In the genomic region with DNA sequence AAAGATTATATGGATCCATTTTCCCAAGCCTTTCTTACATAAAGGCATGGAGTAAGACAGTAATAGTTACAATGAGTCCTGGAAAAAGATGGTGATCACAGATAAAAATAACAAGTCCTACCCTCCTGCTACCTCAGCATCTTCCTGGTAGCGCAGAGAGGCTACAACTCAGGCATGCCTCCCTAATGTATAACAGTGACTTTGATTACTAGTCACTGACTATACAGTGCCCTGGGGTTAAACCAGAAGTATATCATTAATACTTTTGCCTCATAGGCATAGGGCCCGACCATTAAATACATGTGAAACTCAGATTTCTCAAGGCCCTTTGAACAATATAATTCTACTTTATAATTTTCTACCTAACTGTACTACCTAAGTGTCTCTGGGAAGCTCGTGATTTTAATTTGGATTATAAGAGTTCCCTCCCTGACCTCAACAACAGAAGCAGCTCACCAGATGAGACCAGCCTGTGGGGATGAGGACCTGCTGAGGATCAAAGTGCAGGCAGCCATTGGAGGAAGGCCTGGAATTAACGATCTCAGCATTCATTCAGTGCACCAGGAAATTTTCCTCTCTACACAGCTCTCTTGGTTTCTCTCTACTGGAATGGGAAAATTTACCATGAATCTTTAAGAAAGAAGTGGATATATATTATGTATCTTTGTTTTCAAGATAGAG, we compare ENCODE assay signal across 16 mouse cellular contexts. TPM values are rescaled to one million over a fixed set of nuclear protein-coding genes. Genes with fewer than 3 reads are reported as not detected.
DNase-seq lines count a peak whose midpoint lies in the region; ATAC-seq and TF ChIP-seq lines count a peak whose summit lies in the region.
"Had no signal": no experiment of that assay in that cellular context is flagged by ENCODE, and none has a peak within 500 bp of the region (broad histone marks: within the 10 kb centered on the region; RNA-seq: fewer than 3 reads in every experiment).

No protein-coding gene starts in this region.

- TF ChIP-seq EP300 in stomach, postnatal 0 days (optimal IDR thresholded peaks at IDR 0.05), result no peak

- no peak for TF ChIP-seq CTCF in stomach, postnatal 0 days (IDR thresholded peaks at IDR 0.05; ENCODE audit: low read depth)
- no peak for TF ChIP-seq CTCF in hindbrain, postnatal 0 days (IDR thresholded peaks at IDR 0.05; ENCODE audit: low read depth)

- H3K27ac ChIP-seq in forebrain, embryonic 14.5 days (ENCODE audit: low read depth, low read length), result no peak overlapping the region
- H3K27ac ChIP-seq in forebrain, embryonic 11.5 days (ENCODE audit: low read depth, low read length), result no peak overlapping the region
- H3K27ac ChIP-seq in midbrain, embryonic 15.5 days, result no peak overlapping the region
- no peak overlapping the region for H3K27ac ChIP-seq in midbrain, embryonic 11.5 days (ENCODE audit: low read depth, low read length)
- H3K27ac ChIP-seq in stomach, postnatal 0 days (replicated peaks), result 0 out of 2 replicates have a peak overlapping the region, but pooled peaks have one; percentile 45
- no peak overlapping the region for H3K27ac ChIP-seq in hindbrain, postnatal 0 days
- H3K27ac ChIP-seq: forebrain, embryonic 12.5 days; hindbrain, embryonic 15.5 days had no signal

- H3K27me3 ChIP-seq in forebrain, embryonic 14.5 days (replicated peaks; ENCODE audit: control insufficient read depth, insufficient read depth, low read length), result no peaks in the 10 kb centered on the region
- no peaks in the 10 kb centered on the region for H3K27me3 ChIP-seq in forebrain, embryonic 11.5 days (ENCODE audit: control insufficient read depth, insufficient read depth, low read length)
- H3K27me3 ChIP-seq in midbrain, embryonic 15.5 days (replicated peaks), result no peaks in the 10 kb centered on the region
- H3K27me3 ChIP-seq in midbrain, embryonic 11.5 days (ENCODE audit: control insufficient read depth, insufficient read depth, low read length), result no peaks in the 10 kb centered on the region
- H3K27me3 ChIP-seq in stomach, postnatal 0 days (ENCODE audit: control insufficient read depth, insufficient read depth, low read length), result no peaks in the 10 kb centered on the region
- no peaks in the 10 kb centered on the region for H3K27me3 ChIP-seq in hindbrain, postnatal 0 days (ENCODE audit: insufficient read depth, low read length)
- H3K27me3 ChIP-seq: forebrain, embryonic 12.5 days; hindbrain, embryonic 15.5 days had no signal

- no peak for DNase-seq in forebrain, embryonic 14.5 days (ENCODE audit: low spot score)
- DNase-seq in forebrain, embryonic 11.5 days (ENCODE audit: low spot score), result no peak
- peak; percentile 43 for DNase-seq in kidney, adult 11 months
- no peak for DNase-seq in kidney, adult 18-20 months
- DNase-seq in midbrain, embryonic 11.5 days (ENCODE audit: low spot score, missing footprints), result no peak
- DNase-seq in stomach, postnatal 0 days (ENCODE audit: low spot score), result no peak
- DNase-seq in hindbrain, postnatal 0 days (ENCODE audit: low spot score), result no peak
- DNase-seq: cerebellum, postnatal 10 days; left cerebral cortex, postnatal 4 days; lung, adult 18-20 months; lung, postnatal 36 days; thymus, adult 2 months had no signal

- 0 out of 2 replicates have a peak, but pooled peaks have one; percentile 23 for ATAC-seq in forebrain, embryonic 14.5 days
- ATAC-seq in forebrain, embryonic 11.5 days (replicated peaks; ENCODE audit: low FRiP score), result no peak
- ATAC-seq in midbrain, embryonic 15.5 days (replicated peaks), result peak; percentile 56; the same call in 1 of the 2 replicates
- ATAC-seq in midbrain, embryonic 11.5 days (ENCODE audit: low FRiP score), result no peak
- no peak for ATAC-seq in stomach, postnatal 0 days (ENCODE audit: low FRiP score, low TSS enrichment)
- ATAC-seq in hindbrain, postnatal 0 days, result no peak
- ATAC-seq: CD4-positive, CD25-positive, alpha-beta regulatory T cell, adult 4 months had no signal

- no peaks in the 10 kb centered on the region for H3K9me3 ChIP-seq in forebrain, embryonic 14.5 days (replicated peaks; ENCODE audit: control insufficient read depth, low read length)
- H3K9me3 ChIP-seq in forebrain, embryonic 11.5 days (ENCODE audit: control insufficient read depth, low read length), result no peaks in the 10 kb centered on the region
- H3K9me3 ChIP-seq in midbrain, embryonic 15.5 days, result no peaks in the 10 kb centered on the region
- H3K9me3 ChIP-seq in midbrain, embryonic 11.5 days (ENCODE audit: control insufficient read depth, low read length), result no peaks in the 10 kb centered on the region
- H3K9me3 ChIP-seq in stomach, postnatal 0 days (ENCODE audit: control insufficient read depth, low read length), result no peaks in the 10 kb centered on the region
- no peaks in the 10 kb centered on the region for H3K9me3 ChIP-seq in hindbrain, postnatal 0 days (ENCODE audit: low read length)

- WGBS in forebrain, embryonic 14.5 days, result 75% methylated on average over 4 of the region's 4 CpGs
- WGBS in forebrain, embryonic 11.5 days, result 79% methylated on average over 4 of the region's 4 CpGs
- WGBS in midbrain, embryonic 15.5 days, result 74% methylated on average over 4 of the region's 4 CpGs
- WGBS in midbrain, embryonic 11.5 days, result 87% methylated on average over 4 of the region's 4 CpGs
- 89% methylated on average over 4 of the region's 4 CpGs for WGBS in stomach, postnatal 0 days
- WGBS in hindbrain, postnatal 0 days, result 85% methylated on average over 4 of the region's 4 CpGs

- H3K4me3 ChIP-seq in forebrain, embryonic 14.5 days (ENCODE audit: low read depth, low read length), result no peak overlapping the region
- H3K4me3 ChIP-seq in forebrain, embryonic 11.5 days (ENCODE audit: low read depth, low read length), result no peak overlapping the region
- no peak overlapping the region for H3K4me3 ChIP-seq in midbrain, embryonic 15.5 days
- H3K4me3 ChIP-seq in midbrain, embryonic 11.5 days (ENCODE audit: low read depth, low read length), result no peak overlapping the region
- H3K4me3 ChIP-seq in stomach, postnatal 0 days (ENCODE audit: low read depth, low read length), result no peak overlapping the region
- H3K4me3 ChIP-seq in hindbrain, postnatal 0 days (ENCODE audit: low read length), result no peak overlapping the region
- H3K4me3 ChIP-seq: forebrain, embryonic 12.5 days; hindbrain, embryonic 15.5 days had no signal

- no peak overlapping the region for H3K9ac ChIP-seq in forebrain, embryonic 14.5 days (ENCODE audit: low read length)
- H3K9ac ChIP-seq in forebrain, embryonic 11.5 days (ENCODE audit: low read length), result no peak overlapping the region
- no peak overlapping the region for H3K9ac ChIP-seq in midbrain, embryonic 15.5 days
- no peak overlapping the region for H3K9ac ChIP-seq in midbrain, embryonic 11.5 days (ENCODE audit: low read length)
- H3K9ac ChIP-seq in stomach, postnatal 0 days (ENCODE audit: low read length), result no peak overlapping the region
- H3K9ac ChIP-seq in hindbrain, postnatal 0 days (replicated peaks; ENCODE audit: low read length), result no peak overlapping the region
- H3K9ac ChIP-seq: forebrain, embryonic 12.5 days; hindbrain, embryonic 15.5 days had no signal

- no peak overlapping the region for H3K4me2 ChIP-seq in forebrain, embryonic 14.5 days (ENCODE audit: low read length)
- no peak overlapping the region for H3K4me2 ChIP-seq in forebrain, embryonic 11.5 days (ENCODE audit: low read depth, low read length, severe bottlenecking)
- no peak overlapping the region for H3K4me2 ChIP-seq in midbrain, embryonic 15.5 days
- H3K4me2 ChIP-seq in midbrain, embryonic 11.5 days, result no peak overlapping the region
- no peak overlapping the region for H3K4me2 ChIP-seq in stomach, postnatal 0 days (replicated peaks; ENCODE audit: low read depth)
- H3K4me2 ChIP-seq in hindbrain, postnatal 0 days (ENCODE audit: low read depth, low read length), result no peak overlapping the region
- H3K4me2 ChIP-seq: forebrain, embryonic 12.5 days; hindbrain, embryonic 15.5 days had no signal

- no peaks in the 10 kb centered on the region for H3K4me1 ChIP-seq in forebrain, embryonic 14.5 days (ENCODE audit: control insufficient read depth, insufficient read depth, low read length)
- no peaks in the 10 kb centered on the region for H3K4me1 ChIP-seq in forebrain, embryonic 11.5 days (replicated peaks; ENCODE audit: control insufficient read depth, insufficient read depth, low read length)
- no peaks in the 10 kb centered on the region for H3K4me1 ChIP-seq in midbrain, embryonic 15.5 days
- H3K4me1 ChIP-seq in midbrain, embryonic 11.5 days (ENCODE audit: control insufficient read depth, insufficient read depth, low read length), result no peaks in the 10 kb centered on the region
- 0 out of 2 replicates have a peak, but pooled peaks cover 5% of the 10 kb centered on the region for H3K4me1 ChIP-seq in stomach, postnatal 0 days (replicated peaks; ENCODE audit: control insufficient read depth, insufficient read depth)
- H3K4me1 ChIP-seq in hindbrain, postnatal 0 days (ENCODE audit: insufficient read depth, low read length), result no peaks in the 10 kb centered on the region
- H3K4me1 ChIP-seq: forebrain, embryonic 12.5 days; hindbrain, embryonic 15.5 days had no signal

- H3K36me3 ChIP-seq in forebrain, embryonic 14.5 days (ENCODE audit: control insufficient read depth, insufficient read depth, low read length), result no peaks in the 10 kb centered on the region
- no peaks in the 10 kb centered on the region for H3K36me3 ChIP-seq in forebrain, embryonic 11.5 days (ENCODE audit: control insufficient read depth, insufficient read depth, low read length)
- H3K36me3 ChIP-seq in midbrain, embryonic 15.5 days (replicated peaks), result no peaks in the 10 kb centered on the region
- no peaks in the 10 kb centered on the region for H3K36me3 ChIP-seq in midbrain, embryonic 11.5 days (ENCODE audit: control insufficient read depth, insufficient read depth, low read length)
- no peaks in the 10 kb centered on the region for H3K36me3 ChIP-seq in stomach, postnatal 0 days (ENCODE audit: control insufficient read depth, insufficient read depth, low read length)
- H3K36me3 ChIP-seq in hindbrain, postnatal 0 days (ENCODE audit: insufficient read depth, low read length), result no peaks in the 10 kb centered on the region
- H3K36me3 ChIP-seq: forebrain, embryonic 12.5 days had no signal

RNA-seq across cellular contexts. Expression of a gene that starts 40.7 kb away (rescaled TPM):
- 7.1 and 10.3 TPM in 2 replicates for polyA plus RNA-seq in forebrain, embryonic 14.5 days (2014; fragmentation: Nextera tagmentation; extraction: Ambion mirVana)
- 7.6 and 8.8 TPM in 2 replicates for polyA plus RNA-seq in forebrain, embryonic 11.5 days (2014; fragmentation: Nextera tagmentation; extraction: Ambion mirVana)
- 18.0 and 19.8 TPM in 2 replicates for polyA plus RNA-seq in midbrain, embryonic 15.5 days (2015; fragmentation: Nextera tagmentation; extraction: Ambion mirVana)
- 6.4 and 7.3 TPM in 2 replicates for polyA plus RNA-seq in midbrain, embryonic 11.5 days (2014; fragmentation: Nextera tagmentation; extraction: Ambion mirVana)
- polyA plus RNA-seq in stomach, postnatal 0 days (2015; fragmentation: Nextera tagmentation; extraction: Ambion mirVana), result 11.4 and 12.2 TPM in 2 replicates
- 19.8 and 26.5 TPM in 2 replicates for total RNA-seq in hindbrain, postnatal 0 days (2014; rRNA removed)
- polyA plus RNA-seq in hindbrain, postnatal 0 days (2015; fragmentation: Nextera tagmentation; extraction: Ambion mirVana), result 23.4 and 24.4 TPM in 2 replicates

Comparison
In these comparisons a context has a peak if more than half of its experiments do, and no peak if none do; other contexts are left out.
1. ATAC-seq: peak in forebrain, embryonic 14.5 days (single experiment) and midbrain, embryonic 15.5 days (single experiment); none in forebrain, embryonic 11.5 days (single experiment), midbrain, embryonic 11.5 days (single experiment), stomach, postnatal 0 days (single experiment) and hindbrain, postnatal 0 days (single experiment).